Mouse (Mus musculus): Measurements from ENCODE around the gene Drg1.
A peak's percentile ranks its signal among the peaks of the same experiment; 100 is the strongest.
"Not testable (repeated sequence)": the region's sequence is repeated elsewhere in the genome, so short reads cannot be mapped to it uniquely, and the experiment has no call there.

Drg1 gene

DNA sequence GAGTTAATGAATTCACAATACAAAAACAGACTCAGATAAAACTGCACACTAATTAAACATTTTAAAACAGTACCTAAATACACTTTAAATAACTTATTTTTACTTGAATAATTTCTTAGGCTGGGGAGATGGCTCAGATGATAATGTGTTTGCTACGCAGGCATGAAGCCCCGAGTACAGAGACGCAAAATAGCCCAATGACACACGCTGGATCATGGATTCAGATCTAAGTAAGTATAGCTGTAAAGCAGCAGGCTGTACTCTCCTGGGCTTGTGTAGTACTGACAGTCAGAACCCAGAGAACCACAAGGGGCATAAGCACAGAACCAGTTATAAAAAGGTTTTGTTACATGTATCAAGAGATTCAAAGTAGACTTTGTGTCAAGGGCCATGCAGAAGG is 99.1 kb downstream of the Drg1 start:
- not testable (repeated sequence) for DNase-seq (ENCODE audit: low read depth, low spot score)

DNA sequence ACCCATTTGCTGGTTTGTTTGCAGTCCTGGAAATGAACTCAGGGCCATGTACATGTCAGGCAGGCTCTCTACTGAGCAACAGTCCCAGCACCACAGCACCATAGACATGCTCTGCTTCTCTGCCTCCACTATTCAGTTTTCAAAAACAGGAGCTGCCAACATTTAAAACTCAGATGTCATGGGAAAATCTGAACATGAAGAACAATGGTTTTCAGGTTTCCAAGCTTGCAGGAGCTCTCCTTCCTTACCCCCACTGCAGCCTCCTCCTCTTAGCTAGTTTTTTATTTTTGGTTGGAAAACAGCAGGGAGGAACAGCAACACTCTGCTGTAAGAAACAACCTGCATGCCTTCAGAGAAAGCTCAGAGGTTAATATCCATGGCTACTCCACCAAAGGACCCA is 99.9 kb downstream of the Drg1 start:
- DNase-seq (ENCODE audit: low read depth, low spot score), result not testable (repeated sequence)

DNA sequence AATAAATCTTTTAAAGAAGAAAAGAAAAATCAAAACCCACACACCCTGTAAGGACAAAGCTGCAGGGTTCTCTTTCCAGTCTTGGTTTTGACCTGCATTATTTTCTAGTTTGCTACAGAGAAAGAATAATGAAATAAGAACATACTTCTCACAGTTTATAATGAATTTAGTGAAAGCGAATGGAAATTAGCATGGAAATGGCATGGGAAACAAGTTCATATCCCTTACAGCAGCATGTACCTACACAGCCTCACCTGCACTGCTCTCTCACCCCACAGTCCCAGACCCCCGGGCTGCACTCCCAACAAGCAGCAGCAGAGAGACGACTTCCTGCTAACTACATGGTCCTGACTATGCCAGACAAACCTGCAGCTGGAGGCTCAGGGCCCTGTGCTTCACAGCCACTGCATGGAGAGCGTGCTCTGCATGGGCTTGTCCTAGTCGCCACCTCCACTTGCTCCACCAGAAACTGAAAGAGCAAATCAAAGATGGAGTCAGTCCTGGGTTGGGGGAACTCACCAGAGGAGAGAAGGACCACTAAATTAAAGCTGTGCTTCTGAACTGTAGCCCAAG is 100.9 kb downstream of the Drg1 start:
- peak; percentile 46 for DNase-seq (ENCODE audit: low read depth, low spot score)

DNA sequence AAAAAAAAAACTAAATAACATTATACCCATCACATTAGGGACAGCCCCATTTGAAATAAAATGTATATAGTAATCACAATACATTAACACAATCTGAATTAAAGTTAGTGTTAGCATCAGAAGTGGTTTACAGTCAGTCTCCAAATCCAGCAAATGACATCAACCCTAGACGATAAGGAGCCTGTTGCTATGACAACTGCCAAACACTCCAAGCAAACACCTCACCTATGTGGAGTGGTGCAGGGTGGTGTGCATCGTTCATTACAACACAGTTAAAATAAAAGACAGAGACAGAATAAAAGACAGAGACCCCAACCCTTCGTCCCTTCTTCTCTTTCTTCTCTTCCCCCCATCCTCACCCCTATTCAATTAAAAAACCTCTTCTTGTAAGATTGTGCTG is 102.6 kb downstream of the Drg1 start:
- DNase-seq (ENCODE audit: low read depth, low spot score), result not testable (repeated sequence)

DNA sequence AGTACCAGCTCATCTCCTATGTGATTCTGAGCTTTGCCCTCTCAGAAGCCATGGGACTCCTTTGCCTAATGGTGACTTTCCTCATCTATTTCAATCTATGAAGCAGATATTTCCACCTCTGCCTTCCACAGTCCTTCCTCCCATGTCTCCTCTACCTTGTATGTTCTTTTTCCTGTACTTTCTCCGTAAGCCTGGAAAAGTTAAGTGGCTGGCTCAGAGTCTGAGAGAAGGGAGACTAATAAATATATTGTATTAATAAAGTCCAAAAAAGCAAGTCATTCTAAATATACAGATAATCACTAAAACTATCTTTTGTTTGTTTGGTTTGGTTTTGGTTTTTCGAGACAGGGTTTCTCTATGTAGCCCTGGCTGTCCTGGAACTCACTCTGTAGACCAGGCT is 103.1 kb downstream of the Drg1 start:
- DNase-seq (ENCODE audit: low read depth, low spot score), result not testable (repeated sequence)

DNA sequence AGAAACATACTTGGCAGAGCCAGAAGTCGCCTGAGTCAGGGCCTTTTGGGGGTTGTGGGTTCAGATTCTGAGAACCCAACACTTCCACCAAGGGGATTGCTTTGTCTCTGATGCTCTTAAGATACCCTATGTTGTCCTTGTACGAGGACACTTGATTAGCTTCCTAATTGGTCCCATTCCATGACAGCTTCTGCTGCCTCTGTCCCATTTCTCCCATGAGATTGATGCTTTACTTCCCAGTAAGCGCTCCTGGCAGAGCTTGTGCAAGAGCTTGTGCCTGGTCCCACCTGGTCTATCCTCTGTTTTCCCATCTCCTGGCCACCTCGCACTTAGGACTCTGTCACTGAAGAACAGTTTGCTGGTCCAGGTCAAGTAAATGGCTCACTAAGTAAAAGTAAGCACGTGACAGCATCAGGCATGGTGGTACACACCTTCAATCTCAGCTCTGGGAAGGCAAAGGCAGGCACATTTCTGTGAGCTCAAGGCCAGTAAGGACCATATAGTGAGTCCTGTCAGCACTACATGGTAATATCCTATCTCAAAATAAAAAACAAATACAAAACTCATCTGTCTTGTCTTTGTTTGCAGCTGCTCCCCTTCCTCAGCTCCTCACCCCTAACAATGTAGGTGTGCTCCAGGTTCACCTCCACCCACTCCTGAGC is 103.8 kb downstream of the Drg1 start:
- DNase-seq (ENCODE audit: low read depth, low spot score), result not testable (repeated sequence)

DNA sequence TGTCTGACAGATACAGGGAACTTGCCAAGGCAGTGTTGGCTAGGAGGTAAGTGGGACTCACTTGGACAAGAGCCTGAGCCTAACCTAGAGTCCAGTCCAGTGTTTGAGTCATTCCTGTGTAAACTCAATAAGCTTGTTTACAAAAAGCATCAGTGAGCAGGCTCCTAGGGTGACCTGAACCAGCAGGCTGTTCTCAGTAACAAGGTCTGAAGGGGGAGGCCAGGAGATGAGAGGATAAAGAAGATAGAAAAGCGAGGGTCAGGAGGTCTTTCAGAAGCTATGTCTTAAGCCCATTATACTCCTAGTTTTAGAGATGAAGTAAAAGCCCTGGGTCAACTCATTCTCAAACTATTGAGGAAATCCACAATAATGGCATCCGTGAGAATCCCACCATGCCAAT is 104.8 kb downstream of the Drg1 start:
- DNase-seq (ENCODE audit: low read depth, low spot score), result not testable (repeated sequence)

DNA sequence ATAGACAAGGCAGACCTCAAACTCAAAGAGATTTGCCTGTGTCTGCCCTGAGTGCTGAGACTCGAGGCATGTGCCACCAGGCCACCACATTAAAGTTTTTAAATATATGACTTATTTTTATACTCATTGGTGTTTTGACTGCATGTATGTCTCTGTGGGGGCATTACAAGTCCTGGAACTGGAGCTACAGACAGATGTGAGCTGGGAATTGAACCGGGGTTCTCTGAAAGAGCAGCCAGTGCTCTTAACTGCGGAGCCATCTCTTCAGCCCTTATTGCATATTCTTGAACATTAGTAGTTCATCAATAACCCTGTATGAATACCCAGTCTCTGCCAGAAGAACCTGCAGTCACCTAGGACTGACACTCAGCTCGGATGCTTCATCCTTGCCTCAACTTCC is 107.4 kb downstream of the Drg1 start:
- not testable (repeated sequence) for DNase-seq (ENCODE audit: low read depth, low spot score)

DNA sequence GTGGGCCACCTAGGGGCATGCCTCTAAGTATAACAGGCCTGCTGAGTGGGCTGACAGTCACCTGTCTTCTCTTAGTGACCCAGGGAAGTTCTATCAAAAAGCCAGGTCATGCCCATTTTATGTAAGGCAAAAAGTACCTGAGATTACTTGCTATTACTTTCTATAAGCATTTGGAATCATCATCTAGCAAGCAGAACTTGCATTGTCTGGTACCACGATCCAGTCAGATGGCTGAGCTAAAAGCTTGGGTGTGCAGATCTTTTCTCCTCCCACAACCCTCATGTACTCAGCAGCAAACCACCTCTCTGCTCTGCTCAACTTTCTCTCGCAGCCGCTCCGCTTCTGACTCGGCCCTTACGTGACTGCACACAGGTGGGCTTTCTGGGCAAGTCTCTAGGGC is 108.2 kb downstream of the Drg1 start:
- DNase-seq (ENCODE audit: low read depth, low spot score), result peak; percentile 44

DNA sequence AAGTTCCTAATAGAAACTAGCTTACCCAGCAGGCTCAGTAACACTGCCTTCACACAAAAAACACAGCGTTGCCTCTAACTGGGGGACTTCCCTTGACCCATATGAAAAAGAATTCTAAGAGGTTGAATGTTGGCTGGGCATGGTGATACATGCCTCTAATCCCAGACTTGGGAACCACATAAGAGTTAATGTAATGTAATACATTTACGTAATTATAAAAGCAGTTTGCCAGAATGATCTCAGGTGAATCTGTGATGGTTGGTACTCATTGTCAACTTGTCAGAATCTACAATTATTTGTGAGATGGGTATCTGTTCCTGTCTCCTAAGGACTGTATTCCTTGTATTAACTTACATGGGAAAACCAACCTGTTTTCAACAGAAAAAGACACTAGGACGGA is 109.2 kb downstream of the Drg1 start:
- not testable (repeated sequence) for DNase-seq (ENCODE audit: low read depth, low spot score)

DNA sequence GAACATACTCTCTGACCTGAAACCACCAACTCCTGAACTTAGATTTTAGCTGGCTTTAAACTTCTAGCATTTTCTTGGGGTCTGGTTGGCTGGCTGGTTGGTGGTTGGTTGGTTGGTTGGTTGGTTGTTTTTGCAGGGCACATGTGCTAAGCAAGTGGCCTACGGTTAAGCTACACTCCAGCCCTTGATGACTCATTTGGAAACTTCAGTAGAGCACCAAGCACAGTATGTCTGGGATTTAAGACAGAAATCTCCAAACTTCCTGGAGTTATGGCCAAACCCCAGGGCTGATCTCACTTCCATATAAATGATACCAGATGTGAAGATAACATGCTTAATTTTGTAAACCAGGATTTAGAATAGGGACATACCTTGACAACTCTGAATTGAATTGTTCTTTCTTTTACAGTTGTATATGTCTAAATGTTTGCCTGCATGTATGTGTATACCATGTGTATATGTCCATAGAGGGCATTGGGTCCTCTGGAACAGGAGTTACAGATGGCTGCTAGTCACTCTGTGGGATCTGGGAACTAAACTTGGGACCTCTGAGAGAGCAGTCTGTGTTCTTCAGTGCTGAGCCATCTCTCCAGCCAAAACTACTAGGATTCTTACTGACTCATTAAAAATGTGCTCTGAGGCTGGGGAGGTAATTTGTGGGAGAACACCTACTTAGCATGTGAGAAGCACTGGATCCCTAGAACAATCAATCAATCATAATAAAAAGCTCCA is 112.4 kb downstream of the Drg1 start:
- DNase-seq (ENCODE audit: low read depth, low spot score), result peak; percentile 65

DNA sequence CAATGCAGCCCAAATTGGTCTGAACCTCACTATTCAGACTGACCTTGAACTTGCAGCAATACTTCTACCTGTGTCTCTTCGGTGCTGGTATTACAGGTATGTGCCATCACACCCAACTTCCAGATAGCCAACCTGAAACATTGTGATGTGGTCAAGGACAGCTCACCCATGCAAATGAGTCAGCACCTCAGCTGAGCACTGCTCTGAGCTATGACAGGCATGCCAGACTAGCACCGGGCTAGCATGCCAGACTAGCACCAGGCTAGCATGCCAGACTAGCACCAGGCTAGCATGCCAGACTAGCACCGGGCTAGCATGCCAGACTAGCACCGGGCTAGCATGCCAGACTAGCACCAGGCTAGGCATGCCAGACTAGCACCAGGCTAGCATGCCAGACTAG is 114.9 kb downstream of the Drg1 start:
- not testable (repeated sequence) for DNase-seq (ENCODE audit: low read depth, low spot score)

DNA sequence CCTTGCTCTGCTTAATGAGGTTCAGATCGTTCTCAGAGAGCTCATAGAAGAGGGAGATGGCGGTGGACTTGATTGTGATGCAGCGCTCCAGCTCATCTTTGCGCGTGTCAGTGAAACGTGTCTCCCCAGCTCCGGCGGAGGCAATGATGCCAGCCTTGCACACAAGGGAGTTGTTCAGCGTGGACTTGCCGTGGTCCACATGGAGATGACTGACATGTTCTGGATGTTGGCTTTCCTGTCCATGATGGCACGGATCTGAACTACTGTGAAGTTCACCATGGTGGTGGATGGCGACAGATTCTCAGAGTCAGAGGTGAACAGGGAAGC is 115.6 kb downstream of the Drg1 start:
- not testable (repeated sequence) for DNase-seq (ENCODE audit: low read depth, low spot score)

DNA sequence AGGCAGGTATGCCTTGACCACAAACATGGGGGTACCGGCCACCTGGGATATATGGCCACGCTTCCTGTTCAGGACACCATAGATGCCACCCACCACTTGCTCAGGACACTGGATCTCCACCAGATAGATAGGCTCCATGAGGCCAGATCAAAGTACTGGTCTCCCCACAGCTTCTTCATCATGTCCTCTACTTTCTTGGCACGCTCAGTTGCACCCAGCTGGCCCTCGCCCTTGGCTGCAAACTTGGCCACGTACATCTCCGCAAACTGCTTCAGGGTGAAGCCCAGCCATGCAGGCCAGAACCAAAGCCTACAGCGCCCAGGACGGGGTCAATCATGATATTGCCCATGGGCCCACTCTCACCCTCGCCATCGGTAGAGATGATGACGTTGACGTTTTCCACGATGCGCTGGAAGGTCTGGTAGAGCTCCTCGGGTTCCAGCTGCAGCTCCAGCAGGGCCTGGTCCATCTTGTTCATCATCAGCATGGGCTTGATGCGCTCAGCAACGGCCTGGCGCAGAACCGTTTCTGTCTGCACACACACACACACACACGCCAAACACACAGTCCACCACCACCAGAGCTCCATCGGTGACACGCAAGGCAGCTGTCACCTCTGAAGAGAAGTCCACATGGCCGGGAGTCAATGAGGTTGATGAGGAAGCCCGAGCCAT is 116.1 kb downstream of the Drg1 start:
- not testable (repeated sequence) for DNase-seq (ENCODE audit: low read depth, low spot score)

DNA sequence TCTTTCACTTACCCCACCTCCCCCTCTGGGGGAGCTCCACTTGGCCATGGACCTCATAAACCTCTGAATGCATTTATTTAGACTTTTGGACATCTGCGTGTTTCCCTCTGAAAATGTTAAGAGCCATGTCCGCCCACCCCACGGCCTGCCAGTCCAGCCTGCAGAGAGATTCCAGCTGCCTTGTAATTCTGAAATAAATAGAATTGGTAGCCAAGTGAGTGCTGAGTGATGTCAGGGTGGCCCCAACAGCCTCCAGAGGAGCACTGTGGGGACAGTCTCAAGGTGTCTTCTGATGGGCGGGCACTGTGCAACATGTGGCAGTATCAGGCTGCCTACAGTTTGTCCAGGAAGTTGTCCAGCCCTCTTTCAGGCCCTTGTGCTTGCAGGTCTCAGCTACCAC is 116.7 kb downstream of the Drg1 start:
- not testable (repeated sequence) for DNase-seq (ENCODE audit: low read depth, low spot score)

DNA sequence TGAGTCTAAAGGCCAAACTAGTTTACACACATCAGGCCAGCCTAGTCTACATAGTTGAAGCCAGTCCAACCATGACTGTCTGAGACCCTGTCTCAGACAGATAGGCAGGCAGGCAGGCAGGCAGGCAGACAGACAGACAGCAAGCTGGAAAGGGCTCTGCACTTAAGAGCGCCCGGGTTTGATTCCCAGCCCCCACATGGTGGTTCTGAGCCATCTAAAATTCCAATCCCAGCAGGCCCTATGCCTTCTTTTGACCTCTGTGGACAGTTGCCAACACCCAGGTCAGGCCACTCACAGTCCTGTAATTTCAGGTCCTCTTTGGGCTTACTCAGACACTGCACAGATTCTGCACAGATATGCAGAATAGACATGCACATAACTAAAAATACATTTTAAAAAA is 119.4 kb downstream of the Drg1 start:
- DNase-seq (ENCODE audit: low read depth, low spot score), result not testable (repeated sequence)

DNA sequence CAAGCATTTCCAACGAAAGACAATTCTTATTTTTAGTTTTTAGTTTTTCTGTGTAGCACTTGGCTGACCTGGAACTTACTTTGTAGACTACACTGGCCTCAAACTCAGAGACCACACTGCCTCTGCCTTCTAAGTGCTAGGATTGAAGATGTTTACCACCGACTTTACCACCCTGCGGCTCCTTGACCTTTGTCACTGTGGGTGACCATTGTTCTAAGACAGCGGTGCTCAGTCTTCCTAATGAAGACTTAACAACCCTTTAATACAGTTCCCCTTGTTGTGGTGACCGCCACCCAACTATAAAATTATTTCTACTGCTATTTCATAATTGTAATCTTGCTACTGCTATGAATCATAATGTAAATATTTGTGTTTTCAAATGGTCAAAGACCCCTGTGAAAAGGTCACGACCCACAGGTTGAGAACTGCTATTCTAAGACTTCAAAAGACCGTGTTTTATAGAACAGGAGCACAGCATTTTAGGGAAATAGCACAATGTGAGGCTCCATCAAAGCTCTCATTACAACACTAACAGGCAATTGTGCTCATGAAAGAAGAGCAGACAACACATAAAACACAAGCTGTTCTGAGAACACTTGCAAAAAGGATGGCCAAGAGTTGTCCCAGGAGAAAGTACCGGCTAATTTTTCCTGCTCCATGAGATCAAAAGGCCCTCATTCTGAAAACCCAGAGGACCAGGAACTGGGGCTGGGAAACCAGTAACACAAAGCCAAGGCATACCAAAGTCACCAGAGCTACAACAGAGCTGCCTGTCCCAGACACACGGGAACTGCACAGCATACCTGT is 120.7 kb downstream of the Drg1 start:
- DNase-seq (ENCODE audit: low read depth, low spot score), result peak; percentile 91

DNA sequence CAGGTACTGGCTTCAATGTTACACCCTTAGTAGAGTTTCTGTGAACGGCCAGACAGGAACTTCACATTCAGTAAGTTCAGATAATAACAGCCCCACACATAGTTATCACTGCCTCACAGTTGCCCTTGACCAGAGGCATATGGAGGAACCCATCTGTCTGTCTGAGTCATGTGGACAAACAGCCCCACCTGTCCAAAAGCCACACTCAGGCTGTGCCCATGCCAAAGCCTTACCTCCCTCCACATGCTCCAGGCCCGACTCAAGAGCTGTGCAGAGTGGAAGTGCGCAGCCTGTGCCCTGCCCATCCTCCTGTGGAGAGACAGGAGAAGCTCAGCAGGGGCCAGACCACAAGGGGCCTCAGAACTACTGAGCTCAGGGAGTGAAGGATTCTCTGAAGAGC is 122.2 kb downstream of the Drg1 start:
- DNase-seq (ENCODE audit: low read depth, low spot score), result not testable (repeated sequence)

DNA sequence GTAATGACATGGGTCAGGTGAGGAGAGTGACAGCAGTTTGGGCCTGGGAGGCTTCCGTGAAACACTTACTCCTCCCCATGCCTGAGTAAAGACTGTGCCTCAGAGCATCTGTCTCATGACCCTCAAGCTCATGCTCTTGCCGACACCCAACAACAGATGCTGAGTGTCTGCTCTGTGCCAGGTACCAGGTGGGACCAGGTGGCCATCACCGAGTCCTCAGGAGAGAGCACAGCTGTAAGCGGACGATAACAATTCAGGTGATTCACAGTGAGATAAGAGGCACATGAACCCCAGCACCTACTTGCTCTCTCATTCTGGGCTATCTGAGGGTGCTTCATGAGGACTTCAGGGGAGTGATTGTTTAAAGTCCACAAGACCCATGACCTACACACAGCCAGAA is 123.8 kb downstream of the Drg1 start:
- not testable (repeated sequence) for DNase-seq (ENCODE audit: low read depth, low spot score)

DNA sequence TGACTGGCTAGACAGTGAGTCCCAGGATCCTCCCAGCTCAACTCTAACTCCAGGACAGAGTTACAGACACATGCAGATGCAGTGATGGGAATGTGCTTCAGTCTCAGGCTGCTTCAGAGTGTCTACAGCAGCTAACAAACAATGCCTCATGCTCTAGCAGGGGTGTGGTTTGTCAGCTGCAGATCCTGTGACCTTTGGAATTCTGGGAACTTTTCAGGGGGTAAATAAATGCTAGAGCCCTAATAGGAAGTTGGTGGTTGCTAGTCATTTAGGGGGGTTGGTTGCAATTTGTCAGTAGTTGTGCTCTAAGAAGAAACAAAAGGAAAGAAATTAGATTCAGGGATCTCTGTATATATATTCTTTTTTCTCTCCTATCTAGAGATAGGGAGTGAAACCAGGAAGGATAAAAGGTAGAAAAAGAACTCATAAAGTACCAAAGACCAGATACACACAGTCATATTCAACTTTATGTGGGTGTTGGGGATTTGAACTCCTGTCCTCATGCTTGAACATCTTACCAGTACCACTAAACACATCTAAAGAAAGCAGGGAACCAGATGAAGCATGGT is 125.2 kb downstream of the Drg1 start:
- not testable (repeated sequence) for DNase-seq (ENCODE audit: low read depth, low spot score)

DNA sequence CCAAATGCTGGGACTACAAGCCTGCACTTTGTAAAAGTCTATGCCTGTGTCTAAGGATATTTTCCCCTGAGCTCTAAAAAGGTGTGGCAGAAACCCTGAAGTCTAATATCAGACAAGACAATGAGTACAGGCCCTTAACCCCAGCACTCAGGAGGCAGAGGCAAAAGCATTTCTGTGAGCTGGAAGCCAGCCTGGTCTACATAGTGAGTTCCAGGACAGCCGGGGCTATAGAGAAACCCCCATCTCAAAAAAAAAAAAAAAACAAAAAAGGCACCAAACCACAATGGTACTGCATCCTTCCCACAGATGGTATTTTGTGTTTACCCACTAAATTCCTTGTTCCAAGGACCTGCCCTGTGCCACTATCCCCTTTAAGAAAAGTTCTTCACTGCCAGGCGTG is 127.9 kb downstream of the Drg1 start:
- not testable (repeated sequence) for DNase-seq (ENCODE audit: low read depth, low spot score)

Measured in R1 (cell line).